Mouse (Mus musculus): ENCODE data around the gene Gm14434. TPM values are rescaled to one million over a fixed set of nuclear protein-coding genes. Genes with fewer than 3 reads are reported as not detected.

Gm14434 gene
- 25.4 and 43.6 TPM in 2 replicates for polyA plus RNA-seq (2021; fragmentation: Nextera tagmentation)
- long read RNA-seq, experiment 1, transcript Gm14434-202 (4 exons, 1,458 nt), result major isoform, 68 of 87 reads
- long read RNA-seq, experiment 1, partial matches to known transcripts, result 0 of 87 reads
- long read RNA-seq, experiment 1, other reads (novel, unspliced or antisense), result 16 of 87 reads
- long read RNA-seq, experiment 2, transcript Gm14434-202 (4 exons, 1,458 nt), result major isoform, 16 of 22 reads
- long read RNA-seq, experiment 2, partial matches to known transcripts, result 0 of 22 reads
- long read RNA-seq, experiment 2, other reads (novel, unspliced or antisense), result 5 of 22 reads

GRCm38 (mm10) chr2:176486683-176487082, at the start of gene Gm14434:
Gene Gm14434, minus strand, starts transcription at chr2:176486783.

DNA sequence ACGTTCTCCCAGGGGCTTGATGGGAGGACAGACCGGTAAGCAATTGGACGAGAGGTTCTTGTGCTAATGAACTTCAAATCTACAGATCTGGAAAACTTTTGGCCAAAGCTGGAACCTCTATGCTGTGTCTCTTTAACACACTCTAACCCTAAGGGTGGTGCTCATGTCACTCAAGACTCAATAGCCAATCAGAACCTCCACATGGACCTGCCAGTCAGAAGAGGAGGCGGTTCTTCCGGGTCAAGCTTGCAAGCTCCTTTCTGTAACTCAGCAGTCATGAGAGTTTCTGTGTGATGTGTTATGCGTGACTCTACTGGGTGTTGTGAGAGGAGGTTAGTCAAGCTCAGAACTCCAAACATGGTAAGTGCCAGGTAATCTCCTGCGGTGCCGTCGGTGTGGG, 34.2 kb upstream of the Gm14434 start, which contains the start of gene Zfp967:
TSS of gene Zfp967 (plus strand) at position 301 of the 400 bp plus-strand sequence.

GRCm38 (mm10) chr2:176423294-176423693, 63.3 kb downstream of the Gm14434 start, which contains the start of gene Gm14435:
Gene Gm14435, plus strand, starts transcription at chr2:176423594.

Other genes with a start within 250 kb of the Gm14434 start
- gene Gm11009, start 167.3 kb downstream of the Gm14434 start, polyA plus RNA-seq (2021; fragmentation: Nextera tagmentation), result not detected in 2 replicates
- gene Gm14435, start 63.2 kb downstream of the Gm14434 start, polyA plus RNA-seq (2021; fragmentation: Nextera tagmentation), result 12.6 and 18.1 TPM in 2 replicates
- gene Zfp967, start 34.3 kb upstream of the Gm14434 start, polyA plus RNA-seq (2021; fragmentation: Nextera tagmentation), result not detected in 2 replicates
- gene Gm14308, start 149.6 kb upstream of the Gm14434 start, polyA plus RNA-seq (2021; fragmentation: Nextera tagmentation), result 39.2 and 46.9 TPM in 2 replicates
- gene Zfp973, start 183.7 kb upstream of the Gm14434 start, polyA plus RNA-seq (2021; fragmentation: Nextera tagmentation), result 10.0 and 11.8 TPM in 2 replicates
- gene Gm14305, start 221.5 kb upstream of the Gm14434 start, polyA plus RNA-seq (2021; fragmentation: Nextera tagmentation), result 48.0 and 62.3 TPM in 2 replicates

Measured in left cerebral cortex, adult 6 months (tissue).